ENCODE assay signal across 8 mouse cellular contexts in the genomic region with DNA sequence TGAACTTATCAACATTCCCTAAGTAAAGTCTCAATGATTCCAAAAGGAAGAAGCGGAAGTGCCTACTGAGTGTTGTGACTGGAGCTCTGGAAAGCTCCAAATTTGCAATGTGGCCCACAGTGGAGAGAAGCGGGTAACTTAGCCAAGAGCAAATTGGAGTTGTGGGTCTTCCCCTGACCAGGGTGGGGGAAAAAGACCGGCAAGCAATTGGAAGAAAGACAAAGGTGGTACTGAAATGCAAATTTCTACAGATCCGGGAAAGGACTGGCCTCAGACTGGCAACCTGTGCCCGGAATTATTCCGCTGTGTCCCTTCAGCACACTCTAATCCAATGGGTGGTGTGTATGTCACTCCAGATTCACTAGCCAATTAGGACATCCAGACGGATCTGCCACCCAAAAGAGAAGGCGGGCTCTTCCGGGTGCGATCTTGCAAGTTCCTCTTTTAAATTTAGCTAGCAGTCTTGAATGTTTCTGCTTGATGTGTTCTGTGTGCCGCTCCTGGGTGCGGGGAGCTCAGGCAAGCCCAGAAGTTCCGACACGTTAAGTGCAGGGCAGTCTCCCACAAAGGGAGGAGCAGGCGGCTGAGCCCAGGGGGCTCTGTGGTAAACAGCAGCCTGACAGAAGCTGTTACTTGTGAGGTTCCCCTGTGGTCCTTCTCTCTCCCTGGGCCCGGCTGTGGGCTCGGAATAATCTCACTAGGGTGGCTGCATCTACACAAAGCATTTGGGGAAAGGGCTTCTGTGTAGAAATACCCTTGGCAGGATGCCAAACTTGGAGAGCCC. TPM values are rescaled to one million over a fixed set of nuclear protein-coding genes. Genes with fewer than 3 reads are reported as not detected.
DNase-seq lines count a peak whose midpoint lies in the region; ATAC-seq lines count a peak whose summit lies in the region.

No protein-coding gene starts in this region.

- peaks cover 14% of the 10 kb centered on the region for H3K4me1 ChIP-seq in forebrain, embryonic 10.5 days
- H3K4me1 ChIP-seq in heart, embryonic 14.5 days (ENCODE audit: control insufficient read depth in 2 of 2, insufficient read depth in 2 of 2, low read length in 2 of 2): no peaks in the 10 kb centered on the region
- no peaks in the 10 kb centered on the region; the same call in 1 of the 2 replicates for H3K4me1 ChIP-seq in liver, embryonic 11.5 days (replicated peaks; ENCODE audit: control insufficient read depth, insufficient read depth, low read length)

- peak overlapping the region; percentile 66 for H3K4me3 ChIP-seq in forebrain, embryonic 10.5 days
- peak overlapping the region; percentile 59 to 89 for H3K4me3 ChIP-seq in heart, embryonic 14.5 days (ENCODE audit: control insufficient read depth in 1 of 2, insufficient read depth in 1 of 2, low read depth in 1 of 2, low read length in 2 of 2)
- H3K4me3 ChIP-seq in liver, embryonic 11.5 days (ENCODE audit: low read depth, low read length): peak overlapping the region; percentile 61

- peak overlapping the region; percentile 92 for H3K27ac ChIP-seq in forebrain, embryonic 10.5 days
- peak overlapping the region; percentile 84 to 94 for H3K27ac ChIP-seq in heart, embryonic 14.5 days (replicated peaks in 1 of 2; ENCODE audit: control insufficient read depth in 1 of 2, insufficient read depth in 1 of 2, low read depth in 2 of 2, low read length in 2 of 2)
- H3K27ac ChIP-seq in liver, embryonic 11.5 days (ENCODE audit: low read depth, low read length): peak overlapping the region; percentile 56

- H3K4me2 ChIP-seq in heart, embryonic 14.5 days (ENCODE audit: low read length): peak overlapping the region; percentile 84
- H3K4me2 ChIP-seq in liver, embryonic 11.5 days: peak overlapping the region; percentile 85

- no peaks in the 10 kb centered on the region for H3K9me3 ChIP-seq in forebrain, embryonic 10.5 days
- H3K9me3 ChIP-seq in heart, embryonic 14.5 days (ENCODE audit: control insufficient read depth, low read length): no peaks in the 10 kb centered on the region
- H3K9me3 ChIP-seq in liver, embryonic 11.5 days (ENCODE audit: control insufficient read depth, low read length): no peaks in the 10 kb centered on the region

- H3K27me3 ChIP-seq in forebrain, embryonic 10.5 days (ENCODE audit: poor library complexity, severe bottlenecking): 0 out of 2 replicates have a peak, but pooled peaks cover 5% of the 10 kb centered on the region
- no peaks in the 10 kb centered on the region for H3K27me3 ChIP-seq in heart, embryonic 14.5 days (ENCODE audit: control insufficient read depth, insufficient read depth, low read length)
- no peaks in the 10 kb centered on the region for H3K27me3 ChIP-seq in liver, embryonic 11.5 days (replicated peaks; ENCODE audit: control insufficient read depth, insufficient read depth, low read length)
- H3K27me3 ChIP-seq in splenic B cell, adult 2 months (ENCODE audit: control insufficient read depth, insufficient read depth, low read length, poor library complexity, severe bottlenecking): no peaks in the 10 kb centered on the region

- peak; percentile 63 for DNase-seq in CD8-positive naive resting alpha-beta T cell, adult 2 months (ENCODE audit: low read depth in 2 of 2, low spot score in 2 of 2)
- DNase-seq in c-Kit-positive CD71-positive TER-119-negative erythroid progenitor cells, embryonic 14.5 days (ENCODE audit: low read depth): peak; percentile 81
- DNase-seq in forebrain, embryonic 10.5 days (ENCODE audit: extremely low spot score, low spot score): peak; percentile 79
- peak; percentile 85 for DNase-seq in kidney, postnatal 10 days
- peak; percentile 69 for DNase-seq in liver, embryonic 11.5 days (ENCODE audit: low spot score)
- DNase-seq in naive thymus-derived CD4-positive, alpha-beta T cell, adult 2 months (ENCODE audit: low read depth): peak; percentile 87
- DNase-seq in splenic B cell, adult 2 months (ENCODE audit: low read depth, low spot score): peak; percentile 93

- H3K36me3 ChIP-seq in forebrain, embryonic 10.5 days (replicated peaks): no peaks in the 10 kb centered on the region
- H3K36me3 ChIP-seq in heart, embryonic 14.5 days (ENCODE audit: control insufficient read depth, insufficient read depth, low read length): no peaks in the 10 kb centered on the region
- H3K36me3 ChIP-seq in liver, embryonic 11.5 days (ENCODE audit: control insufficient read depth, insufficient read depth, low read length): no peaks in the 10 kb centered on the region
- H3K36me3 ChIP-seq in splenic B cell, adult 2 months (ENCODE audit: control insufficient read depth, insufficient read depth, low read length, poor library complexity, severe bottlenecking): no peaks in the 10 kb centered on the region

- 2% methylated on average over 17 of the region's 17 CpGs for WGBS in forebrain, embryonic 10.5 days
- WGBS in heart, embryonic 14.5 days: 2% methylated on average over 17 of the region's 17 CpGs
- WGBS in liver, embryonic 11.5 days: 4% methylated on average over 17 of the region's 17 CpGs

- H3K9ac ChIP-seq in heart, embryonic 14.5 days (ENCODE audit: low read length): peak overlapping the region; percentile 83
- peak overlapping the region; percentile 83 for H3K9ac ChIP-seq in liver, embryonic 11.5 days (ENCODE audit: low read depth, low read length)

- ATAC-seq in heart, embryonic 14.5 days (ENCODE audit: insufficient number of reproducible peaks, insufficient read depth, low FRiP score, low read depth): peak; percentile 97
- peak; percentile 100 for ATAC-seq in liver, embryonic 11.5 days (replicated peaks; ENCODE audit: low FRiP score)

RNA-seq across cellular contexts. Expression of a gene that starts 25.3 kb away (rescaled TPM):
- 2.5 and 3.2 TPM in 2 replicates for polyA plus RNA-seq in forebrain, embryonic 10.5 days (2016; fragmentation: Nextera tagmentation; extraction: Ambion mirVana)
- polyA plus RNA-seq in heart, embryonic 14.5 days (2014; fragmentation: Nextera tagmentation; extraction: Ambion mirVana): 1.4 and 1.8 TPM in 2 replicates
- polyA plus RNA-seq in liver, embryonic 11.5 days (2014; fragmentation: Nextera tagmentation; extraction: Ambion mirVana): 2.4 and 2.7 TPM in 2 replicates

RNA-seq across cellular contexts. Expression of a gene that starts 25.4 kb away (rescaled TPM):
- 112 and 115 TPM in 2 replicates for polyA plus RNA-seq in forebrain, embryonic 10.5 days (2016; fragmentation: Nextera tagmentation; extraction: Ambion mirVana)
- 47.2 and 47.7 TPM in 2 replicates for polyA plus RNA-seq in heart, embryonic 14.5 days (2014; fragmentation: Nextera tagmentation; extraction: Ambion mirVana)
- 75.3 and 86.7 TPM in 2 replicates for polyA plus RNA-seq in liver, embryonic 11.5 days (2014; fragmentation: Nextera tagmentation; extraction: Ambion mirVana)

RNA-seq across cellular contexts. Expression of a gene that starts 39.5 kb away (rescaled TPM):
- 17.6 and 18.3 TPM in 2 replicates for polyA plus RNA-seq in forebrain, embryonic 10.5 days (2016; fragmentation: Nextera tagmentation; extraction: Ambion mirVana)
- 11.5 and 11.8 TPM in 2 replicates for polyA plus RNA-seq in heart, embryonic 14.5 days (2014; fragmentation: Nextera tagmentation; extraction: Ambion mirVana)
- polyA plus RNA-seq in liver, embryonic 11.5 days (2014; fragmentation: Nextera tagmentation; extraction: Ambion mirVana): 32.1 and 33.4 TPM in 2 replicates

RNA-seq across cellular contexts. Expression of a gene that starts 49.0 kb away (rescaled TPM):
- polyA plus RNA-seq in forebrain, embryonic 10.5 days (2016; fragmentation: Nextera tagmentation; extraction: Ambion mirVana): 124 and 126 TPM in 2 replicates
- polyA plus RNA-seq in heart, embryonic 14.5 days (2014; fragmentation: Nextera tagmentation; extraction: Ambion mirVana): 46.9 and 50.2 TPM in 2 replicates
- polyA plus RNA-seq in liver, embryonic 11.5 days (2014; fragmentation: Nextera tagmentation; extraction: Ambion mirVana): 89.9 and 105 TPM in 2 replicates

Comparison
In these comparisons a context has a peak if more than half of its experiments do, and no peak if none do; other contexts are left out.
1. Peak in every context shown above with its lines: DNase-seq, ATAC-seq, H3K4me3 ChIP-seq and H3K27ac ChIP-seq.